ENCODE assay signal across 8 mouse cellular contexts in the genomic region with DNA sequence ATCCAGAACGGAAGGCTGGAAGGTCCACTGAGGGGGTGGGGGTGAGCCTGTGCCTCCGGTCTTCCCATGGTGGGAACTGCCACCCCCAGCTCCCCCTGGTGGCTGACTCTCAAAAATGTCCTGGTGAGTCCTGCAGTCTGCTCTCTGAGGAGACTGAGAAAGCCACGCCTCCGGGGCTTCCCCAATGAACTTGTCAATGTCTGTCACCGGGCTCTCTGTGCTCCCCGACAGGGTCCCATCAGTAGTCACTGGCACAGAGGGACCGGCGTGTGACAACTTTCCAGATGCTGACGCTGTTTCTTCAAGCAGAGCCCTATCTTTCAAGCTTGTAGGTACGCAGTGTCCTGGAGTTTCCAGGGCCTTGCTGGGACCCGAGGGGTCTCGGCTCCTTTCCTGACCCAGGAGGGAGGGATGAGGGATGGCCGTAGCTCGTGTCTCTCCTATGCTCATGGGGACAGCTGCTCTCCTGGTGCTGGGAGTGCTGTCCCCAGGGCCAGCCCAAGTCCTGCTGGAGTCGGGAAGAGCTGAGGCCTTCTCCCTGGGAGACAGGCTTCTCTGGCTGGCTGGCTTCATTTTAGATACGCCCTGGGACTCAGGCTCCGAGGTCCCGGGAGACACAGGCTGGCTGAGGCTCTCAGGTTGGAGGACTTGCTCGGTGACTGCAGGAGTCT. TPM values are rescaled to one million over a fixed set of nuclear protein-coding genes. Genes with fewer than 3 reads are reported as not detected.
A peak's percentile ranks its signal among the peaks of the same experiment; 100 is the strongest.
DNase-seq lines count a peak whose midpoint lies in the region; ATAC-seq lines count a peak whose summit lies in the region.

No protein-coding gene starts in this region.

- no peaks in the 10 kb centered on the region for H3K9me3 ChIP-seq in hindbrain, embryonic 11.5 days (ENCODE audit: control insufficient read depth, low read length)

- ATAC-seq in hindbrain, embryonic 11.5 days (ENCODE audit: low FRiP score), result peak; percentile 88

- 0 out of 2 replicates have a peak overlapping the region, but pooled peaks have one; percentile 27 for H3K9ac ChIP-seq in hindbrain, embryonic 11.5 days (ENCODE audit: low read depth, low read length)

- H3K4me1 ChIP-seq in hindbrain, embryonic 11.5 days (replicated peaks; ENCODE audit: control insufficient read depth, insufficient read depth, low read length), result peaks cover 8% of the 10 kb centered on the region; the same call in 1 of the 2 replicates

- no peak overlapping the region for H3K27ac ChIP-seq in hindbrain, embryonic 11.5 days (ENCODE audit: low read depth, low read length)

- WGBS in hindbrain, embryonic 11.5 days, result 4% methylated on average over 19 of the region's 19 CpGs

- peak; percentile 72 for DNase-seq in NIH3T3 (ENCODE audit: low read depth)
- DNase-seq in cerebellum, adult 9-11 months, result peak; percentile 59
- peak; percentile 41 to 77 for DNase-seq in frontal cortex, adult 2 months (ENCODE audit: extremely low spot score in 1 of 2, low spot score in 1 of 2)
- peak; percentile 94 for DNase-seq in hindbrain, embryonic 11.5 days (ENCODE audit: low spot score)
- DNase-seq in layer of hippocampus, postnatal 14 days (ENCODE audit: low spot score in 2 of 2), result peak; percentile 70 to 76
- DNase-seq in lung, postnatal 14 days, result peak; percentile 92
- peak; percentile 28 for DNase-seq in retina, adult 2 months (ENCODE audit: low read depth, low spot score)
- peak; percentile 95 for DNase-seq in thymus, postnatal 4 days

- H3K4me2 ChIP-seq in hindbrain, embryonic 11.5 days (replicated peaks; ENCODE audit: low read depth, low read length), result peak overlapping the region; percentile 39

- no peaks in the 10 kb centered on the region for H3K27me3 ChIP-seq in hindbrain, embryonic 11.5 days (ENCODE audit: control insufficient read depth, insufficient read depth, low read length)

- H3K4me3 ChIP-seq in hindbrain, embryonic 11.5 days (ENCODE audit: low read depth, low read length), result peak overlapping the region; percentile 12; the same call in 1 of the 2 replicates

- H3K36me3 ChIP-seq in hindbrain, embryonic 11.5 days (ENCODE audit: control insufficient read depth, insufficient read depth, low read length), result no peaks in the 10 kb centered on the region

RNA-seq across cellular contexts. Expression of a gene that starts 54.1 kb away (rescaled TPM):
- 0.34 TPM in 1 of 2 replicates, not detected in the other for polyA plus RNA-seq in frontal cortex, adult 2 months (2012; rRNA removed)
- 1.0 TPM in 1 of 2 replicates, not detected in the other for polyA plus RNA-seq in hindbrain, embryonic 11.5 days (2014; fragmentation: Nextera tagmentation; extraction: Ambion mirVana)
- total RNA-seq in layer of hippocampus, postnatal 14 days (2021), result 1 to 10 TPM in 1 of 2 experiments, not detected in 1; 1.6 TPM

RNA-seq across cellular contexts. Expression of a gene that starts 54.5 kb away (rescaled TPM):
- polyA plus RNA-seq in frontal cortex, adult 2 months (2012; rRNA removed), result 78.8 and 83.7 TPM in 2 replicates
- polyA plus RNA-seq in hindbrain, embryonic 11.5 days (2014; fragmentation: Nextera tagmentation; extraction: Ambion mirVana), result 110 TPM in 2 replicates
- total RNA-seq in layer of hippocampus, postnatal 14 days (2021), result 10 to 100 TPM; 95.2 to 96.1 TPM

Comparison
In these comparisons a context has a peak if more than half of its experiments do, and no peak if none do; other contexts are left out.
1. DNase-seq: peak in every context shown above with its lines; median percentile 95 in thymus, postnatal 4 days; 94 in hindbrain, embryonic 11.5 days; 92 in lung, postnatal 14 days; 73 in layer of hippocampus, postnatal 14 days; 72 in NIH3T3; 59 in cerebellum, adult 9-11 months; 59 in frontal cortex, adult 2 months; 28 in retina, adult 2 months.